Mouse (Mus musculus): ENCODE measurements around the gene Kif1b.

DNA sequence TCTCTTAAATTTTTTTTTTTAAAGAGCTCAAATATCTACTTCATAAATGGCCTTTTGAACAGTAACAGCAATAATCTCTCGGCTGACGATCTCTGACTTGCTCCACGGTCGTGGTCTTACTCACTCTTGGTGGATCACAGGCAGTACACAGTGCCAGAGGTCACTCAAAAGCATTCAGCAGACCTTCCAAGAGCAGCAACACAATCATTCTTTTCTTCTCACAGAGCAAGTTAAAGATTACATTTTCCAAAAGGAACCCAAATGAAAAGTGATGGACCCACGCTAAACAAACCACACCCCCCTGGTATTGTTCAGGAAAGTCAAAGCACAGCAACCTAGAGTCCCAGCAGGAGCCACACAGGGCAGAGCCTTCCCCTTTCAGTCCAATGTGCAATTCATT is 130.4 kb downstream of the Kif1b start:
- TF ChIP-seq POLR2A (IDR thresholded peaks at IDR 0.05; ENCODE audit: low read depth, low read length) (no peak), CTCF (IDR thresholded peaks at IDR 0.05; ENCODE audit: extremely low read depth, insufficient read length, insufficient replicate concordance, low read depth, low read length) (no peak)
